Mouse (Mus musculus) mesoderm, embryonic 11.5 days (tissue): ENCODE data around the gene Olfr639.
"Not testable (repeated sequence)": the region's sequence is repeated elsewhere in the genome, so short reads cannot be mapped to it uniquely, and the experiment has no call there.

Source experiments
- DNase-seq: peaks from one replicate; pipeline ENCODE4 v3.0.0-alpha.2; 2012; ENCODE audit warnings: low read depth, low spot score

Gene Olfr639

GRCm38 (mm10) chr7:104017203-104017602, at the start of gene Olfr639:
Olfr639 (minus strand) TSS chr7:104017303.
- DNase-seq = no peak

DNA sequence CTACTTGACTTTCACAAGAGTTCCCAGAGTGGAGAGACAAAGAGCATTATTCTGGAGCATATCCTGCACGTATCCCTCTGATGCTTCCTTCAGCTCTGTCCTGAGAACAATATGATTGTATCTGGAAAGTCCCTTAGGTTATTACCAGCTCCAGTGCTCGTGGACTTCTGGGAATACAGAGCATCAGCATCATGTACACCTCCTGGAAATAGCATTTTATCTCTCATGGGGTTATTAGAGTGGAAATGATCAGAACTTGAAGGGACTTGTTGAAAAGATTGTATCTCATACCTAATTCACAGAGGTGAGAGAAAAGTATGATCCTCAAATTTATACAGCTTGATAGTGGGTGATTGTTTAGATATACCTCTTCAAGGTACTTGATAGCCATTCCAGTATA, 44.2 kb upstream of the Olfr639 start, which contains the start of gene 4930516K23Rik:
Gene 4930516K23Rik (minus strand): TSS at position 101 of the 400 bp plus-strand sequence.
- no peak for DNase-seq

- no peak for DNase-seq
Measured at GRCm38 (mm10) chr7:104059215-104059614, 42.1 kb upstream of the Olfr639 start.

DNA sequence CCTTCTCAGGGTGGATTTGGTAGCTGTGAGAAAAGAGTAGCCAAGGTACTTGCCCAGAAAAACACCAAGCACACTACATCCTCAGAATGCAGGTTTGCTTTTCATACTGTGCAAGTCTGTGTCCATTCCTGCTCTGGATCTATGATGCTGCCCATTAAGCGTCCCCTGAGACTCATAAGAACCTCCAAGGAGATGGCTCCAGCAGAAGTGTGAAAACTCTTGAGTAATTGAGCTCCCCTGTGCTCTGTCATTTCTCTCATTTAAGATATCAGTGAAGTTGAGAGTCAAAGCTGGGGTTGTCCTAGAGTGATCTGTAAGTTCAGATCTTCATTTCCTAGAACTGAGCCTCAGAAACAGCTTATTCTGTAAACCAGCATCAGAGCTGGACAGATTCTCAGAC, 35.5 kb upstream of the Olfr639 start, which contains the start of gene Olfr642:
Gene Olfr642 (minus strand): TSS at position 101 of the 400 bp plus-strand sequence.
- DNase-seq = no peak

GRCm38 (mm10) chr7:104050745-104051144, 33.6 kb upstream of the Olfr639 start:
- DNase-seq = no peak

- no peak for DNase-seq
Measured at GRCm38 (mm10) chr7:104035145-104035544, 18.0 kb upstream of the Olfr639 start, which contains the start of gene Olfr641. Olfr641 (plus strand) TSS chr7:104035445.

DNA sequence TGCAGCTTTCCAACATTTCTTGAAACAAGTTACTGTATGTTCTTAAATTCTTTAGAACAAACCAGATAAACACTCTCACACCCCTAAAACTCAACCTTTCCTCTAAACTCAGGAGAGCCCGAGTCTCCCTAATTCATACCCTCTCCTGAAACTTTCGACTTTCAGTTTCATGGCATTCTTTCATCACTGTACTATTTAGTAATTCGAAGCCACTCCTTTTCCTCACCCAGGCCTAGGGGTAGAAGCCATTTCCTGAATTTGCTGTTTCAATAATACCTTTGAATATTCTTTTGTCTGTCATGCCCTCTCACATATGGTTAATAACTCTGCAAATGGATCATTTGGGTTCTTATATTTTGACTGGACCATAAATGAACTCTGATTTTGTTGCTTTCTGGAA, 9.9 kb upstream of the Olfr639 start:
- DNase-seq = no peak

DNA sequence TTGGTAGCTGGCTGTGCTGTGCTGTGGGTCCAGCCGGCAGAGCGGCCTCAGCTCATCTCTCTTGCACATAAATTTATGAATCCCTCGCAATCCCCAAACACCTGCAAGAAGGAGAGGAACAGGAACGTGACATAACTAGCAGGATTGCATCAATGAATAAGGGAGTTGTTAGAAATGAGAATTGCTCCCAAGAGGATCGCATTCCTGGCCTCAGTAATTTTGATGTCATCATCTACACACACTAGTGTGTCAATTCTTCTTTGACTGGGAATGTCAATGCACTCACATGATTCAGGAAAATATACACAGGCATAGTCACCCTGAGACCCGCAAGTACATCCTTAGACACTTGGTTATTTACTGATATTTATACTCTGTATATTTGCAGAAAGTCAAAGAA, 8.4 kb upstream of the Olfr639 start, which contains the start of gene Olfr640:
Gene Olfr640 (minus strand): TSS at position 101 of the 400 bp plus-strand sequence.
- DNase-seq = no peak

DNA sequence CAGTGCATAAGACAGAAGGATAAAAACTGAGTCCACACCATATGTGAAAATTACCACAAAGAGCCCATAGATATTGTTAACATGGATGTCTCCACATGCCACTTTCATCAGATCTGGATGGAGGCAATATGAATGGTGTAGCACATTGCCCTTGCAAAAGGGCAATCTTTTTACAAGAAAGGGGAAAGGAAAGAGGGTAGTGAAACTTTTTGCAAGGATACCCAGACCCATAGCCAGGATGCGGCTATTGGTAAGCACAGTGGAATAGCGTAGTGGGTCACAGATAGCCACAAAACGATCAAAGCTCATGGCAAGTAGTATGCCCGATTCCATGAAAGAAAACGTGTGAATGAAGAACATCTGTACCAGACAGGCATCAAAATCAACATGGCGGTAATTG, 4.5 kb upstream of the Olfr639 start:
- DNase-seq = no peak

DNA sequence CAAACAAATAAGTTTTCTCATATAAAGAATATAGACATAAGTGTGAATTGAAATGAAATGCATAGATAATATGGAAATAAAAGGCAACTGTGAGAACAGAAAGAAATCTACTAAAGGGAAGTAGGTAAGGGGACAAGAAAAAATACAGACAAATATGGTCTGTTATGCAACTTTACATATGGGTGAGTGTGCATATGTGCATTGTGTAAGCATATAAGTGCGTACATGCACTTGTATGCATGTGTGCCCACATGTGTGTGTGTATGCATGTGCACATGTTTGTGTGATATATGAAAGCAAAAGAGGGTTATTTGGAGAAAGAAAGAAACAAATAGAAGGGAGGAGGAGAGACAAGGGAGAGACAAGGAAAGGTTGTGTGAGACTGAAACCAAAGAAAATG, 1.9 kb upstream of the Olfr639 start:
- no peak for DNase-seq

- no peak for DNase-seq
Measured at GRCm38 (mm10) chr7:103999124-103999523, 18.0 kb downstream of the Olfr639 start.

- no peak for DNase-seq
Measured at GRCm38 (mm10) chr7:103998446-103998845, 18.7 kb downstream of the Olfr639 start, which contains the start of gene Olfr638. Olfr638 (plus strand) TSS chr7:103998746.

DNA sequence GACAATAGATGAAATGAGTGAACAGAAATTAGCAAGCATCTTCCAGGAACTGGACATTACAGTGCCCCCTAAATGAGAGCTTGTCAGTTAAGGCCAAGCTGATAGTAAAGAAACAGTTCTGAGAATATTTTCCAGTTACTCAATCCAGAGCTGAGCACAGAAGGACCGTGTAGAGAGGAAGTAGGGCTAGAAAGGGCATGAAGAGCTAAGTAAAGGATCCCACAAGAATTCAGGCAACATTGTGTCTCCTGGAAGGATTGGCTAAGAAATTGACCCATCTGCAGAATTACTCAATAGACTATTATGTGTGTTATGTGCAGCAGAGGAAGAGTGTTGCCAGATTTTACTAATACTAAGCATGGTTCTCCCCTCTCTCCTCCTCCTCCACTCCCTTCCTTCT, 45.3 kb downstream of the Olfr639 start:
- no peak for DNase-seq

DNA sequence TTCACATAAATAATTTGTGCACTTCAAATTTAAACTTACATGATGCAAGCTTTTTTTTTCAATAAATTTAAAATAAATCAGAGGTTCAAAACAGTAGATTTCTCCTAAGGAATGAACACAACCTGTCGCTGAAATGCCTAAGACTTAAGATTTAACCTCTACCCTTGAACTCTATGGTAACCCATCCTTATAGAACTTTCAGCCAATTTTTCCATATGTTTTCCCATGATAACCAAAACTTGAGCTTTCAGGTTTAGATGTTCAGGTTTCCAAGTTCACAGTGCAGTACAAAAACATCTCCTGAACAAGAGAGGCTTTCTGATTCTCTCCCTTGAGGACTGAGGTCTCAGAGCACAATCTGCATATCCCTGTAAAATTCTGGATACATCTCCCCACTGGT, 46.3 kb downstream of the Olfr639 start, which contains the start of gene Olfr635:
Gene Olfr635 (plus strand): TSS at position 301 of the 400 bp plus-strand sequence.
- no peak for DNase-seq

GRCm38 (mm10) chr7:103966873-103967272, 50.2 kb downstream of the Olfr639 start:
- DNase-seq = not testable (repeated sequence)
